Mouse (Mus musculus): ENCODE results near the gene Cfap36.

- TF ChIP-seq POLR2A (IDR thresholded peaks at IDR 0.05; ENCODE audit: insufficient read length, low read depth): no peak
- TF ChIP-seq MYOG (IDR thresholded peaks at IDR 0.05; ENCODE audit: control insufficient read depth in 1 of 3, insufficient read depth in 1 of 3, insufficient read length in 2 of 3, low read depth in 2 of 3): no peak
- TF ChIP-seq E2F4 (IDR thresholded peaks at IDR 0.05; ENCODE audit: insufficient read depth): no peak
Measured at GRCm38 (mm10) chr11:29181751-29182150, 65.5 kb downstream of the Cfap36 start.
